Mouse (Mus musculus): Measurements from ENCODE around the gene Zfp791. TPM values are rescaled to one million over a fixed set of nuclear protein-coding genes. Genes with fewer than 3 reads are reported as not detected.
"Not testable (repeated sequence)": the region's sequence is repeated elsewhere in the genome, so short reads cannot be mapped to it uniquely, and the experiment has no call there.

Gene Zfp791
- polyA plus RNA-seq, 1 experiment = 3.7 TPM

DNA sequence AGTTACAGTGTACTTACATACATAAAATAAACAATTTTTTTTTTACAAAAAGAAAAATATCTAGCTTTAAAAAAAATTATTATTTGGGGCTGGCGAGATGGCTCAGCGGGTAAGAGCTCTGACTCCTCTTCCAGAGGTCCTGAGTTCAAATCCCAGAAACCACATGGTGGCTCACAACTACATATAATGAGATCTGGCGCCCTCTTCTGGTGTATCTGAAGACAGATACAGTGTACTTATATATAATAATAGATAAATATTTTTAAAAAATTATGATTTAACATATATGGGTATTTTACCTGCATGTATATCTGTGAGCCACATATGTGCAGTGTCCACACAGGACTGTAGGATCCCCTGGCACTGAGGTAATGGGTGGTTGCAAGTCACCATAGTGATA lies 36.7 kb downstream of the Zfp791 start:
- peaks cover 5% of the 10 kb centered on the region; the same call in 1 of the 2 replicates for H3K4me1 ChIP-seq (ENCODE audit: control insufficient read depth, insufficient read depth, low read length)
- no peak overlapping the region for H3K4me3 ChIP-seq (ENCODE audit: insufficient read depth, low read length)
- no peak overlapping the region for H3K27ac ChIP-seq (ENCODE audit: insufficient read depth, low read length)
- TF ChIP-seq POLR2A (IDR thresholded peaks at IDR 0.05; ENCODE audit: extremely low read depth, insufficient read depth, low read length) (no peak), CTCF (IDR thresholded peaks at IDR 0.05; ENCODE audit: extremely low read depth, insufficient read depth, low read length) (no peak)

DNA sequence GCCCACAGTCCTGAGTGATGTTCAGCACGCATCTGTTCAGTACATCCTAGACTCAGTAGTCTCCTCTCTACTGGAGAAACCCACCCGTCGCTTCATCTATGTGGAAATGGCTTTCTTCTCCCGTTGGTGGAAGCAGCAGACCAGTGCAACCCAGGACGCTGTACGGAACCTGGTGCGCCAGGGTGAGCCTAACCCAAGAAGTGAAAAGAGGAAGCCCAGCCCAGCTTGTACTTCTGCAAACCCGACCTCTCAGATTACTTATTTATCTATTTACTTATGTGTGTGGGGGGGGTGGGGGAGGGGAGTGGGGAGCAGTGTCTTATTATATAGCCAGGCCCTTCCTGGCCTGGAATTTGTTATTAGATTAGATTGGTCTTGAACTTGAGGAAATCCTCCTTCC lies 38.3 kb downstream of the Zfp791 start:
- TF ChIP-seq POLR2A (IDR thresholded peaks at IDR 0.05; ENCODE audit: extremely low read depth, insufficient read depth, low read length) = no peak
- no peak for TF ChIP-seq CTCF (IDR thresholded peaks at IDR 0.05; ENCODE audit: extremely low read depth, insufficient read depth, low read length)
- peaks cover 8% of the 10 kb centered on the region for H3K4me1 ChIP-seq (ENCODE audit: control insufficient read depth, insufficient read depth, low read length)
- no peak overlapping the region for H3K27ac ChIP-seq (ENCODE audit: insufficient read depth, low read length)
- no peak overlapping the region for H3K4me3 ChIP-seq (ENCODE audit: insufficient read depth, low read length)

DNA sequence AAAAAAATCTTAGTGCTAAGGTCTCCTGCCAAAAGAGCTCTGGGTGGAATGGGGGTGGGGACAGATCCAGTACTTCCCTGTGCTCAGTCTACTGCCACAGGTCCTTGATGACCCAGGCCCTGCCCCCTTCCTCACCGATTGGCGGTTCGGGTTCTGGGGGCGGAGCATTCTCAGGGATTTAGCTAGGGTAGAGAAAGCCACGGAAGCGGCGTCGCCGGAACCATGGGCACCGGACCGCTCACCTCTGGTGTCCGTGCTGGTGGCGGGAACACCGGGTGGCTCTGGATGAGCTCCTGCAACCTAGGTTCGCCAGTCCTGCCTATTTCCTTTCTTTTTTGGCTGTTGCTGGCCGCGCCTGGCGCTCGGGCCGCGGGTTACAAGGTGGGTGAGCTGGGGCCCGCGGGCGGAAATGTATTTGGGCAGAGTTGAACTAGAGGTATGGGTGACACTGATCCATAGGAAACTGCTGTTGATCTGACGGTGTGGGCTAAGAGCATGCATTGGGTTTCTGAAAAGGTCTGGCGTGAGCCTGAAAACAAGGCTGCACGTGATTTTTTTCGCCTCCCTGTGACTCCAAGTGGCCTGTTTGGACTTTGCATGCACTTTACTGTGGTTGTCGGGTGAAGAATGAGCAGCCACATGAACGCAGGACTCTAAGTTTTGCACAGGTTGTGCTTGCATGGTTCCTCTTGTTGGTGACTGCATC lies 39.6 kb downstream of the Zfp791 start, which contains the start of gene Man2b1:
Gene Man2b1, plus strand, starts transcription at position 163 of the 706 bp plus-strand sequence.
- no peak within 1 kb of the TSS for H3K27ac ChIP-seq (ENCODE audit: insufficient read depth, low read length)
- peaks cover 9% of the 10 kb centered on the region for H3K4me1 ChIP-seq (ENCODE audit: control insufficient read depth, insufficient read depth, low read length)
- peak; percentile 94 for TF ChIP-seq POLR2A (IDR thresholded peaks at IDR 0.05; ENCODE audit: extremely low read depth, insufficient read depth, low read length)
- no peak for TF ChIP-seq CTCF (IDR thresholded peaks at IDR 0.05; ENCODE audit: extremely low read depth, insufficient read depth, low read length)
- H3K4me3 ChIP-seq (ENCODE audit: insufficient read depth, low read length) = peak within 1 kb of the TSS; percentile 69

DNA sequence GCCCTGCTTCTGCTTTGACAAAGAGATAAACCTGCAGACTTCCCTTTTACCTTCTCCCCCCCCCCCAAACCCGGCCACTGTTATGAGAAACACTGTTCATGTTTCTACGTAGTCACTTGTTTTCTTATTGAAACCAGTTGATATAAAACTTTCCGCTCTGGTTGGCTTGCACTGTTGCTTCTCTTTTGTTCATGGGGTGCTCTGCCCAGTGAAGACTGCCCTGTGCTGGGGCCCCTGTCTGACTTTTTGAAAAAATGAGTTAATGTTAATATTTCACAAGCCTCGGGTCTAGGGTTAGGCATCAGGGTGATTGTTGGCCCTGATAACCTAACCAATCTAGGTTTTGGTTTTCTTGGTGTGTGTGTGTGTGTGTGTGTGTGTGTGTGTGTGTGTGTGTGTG lies 40.7 kb downstream of the Zfp791 start:
- H3K4me1 ChIP-seq (ENCODE audit: control insufficient read depth, insufficient read depth, low read length); H3K4me3 ChIP-seq (ENCODE audit: insufficient read depth, low read length); H3K27ac ChIP-seq (ENCODE audit: insufficient read depth, low read length): not testable (repeated sequence)

DNA sequence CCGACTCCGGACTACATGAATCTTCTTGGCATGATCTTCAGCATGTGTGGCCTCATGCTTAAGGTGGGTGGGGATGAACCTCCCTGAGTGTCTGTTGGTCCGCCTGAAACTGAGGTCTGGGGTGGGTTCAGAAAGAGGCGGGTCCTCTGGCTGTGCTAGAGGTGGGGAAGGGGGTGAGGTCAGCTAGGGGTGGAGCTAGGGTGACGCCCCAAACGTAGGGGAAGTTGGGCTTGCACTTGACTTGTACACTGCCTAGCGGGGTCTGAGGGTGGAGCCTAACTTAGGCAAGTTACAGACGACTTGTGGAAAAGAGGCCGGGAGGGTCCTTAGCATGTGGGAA lies 41.7 kb downstream of the Zfp791 start, which contains the start of gene Wdr83:
Gene Wdr83, minus strand, starts transcription at position 91 of the 340 bp plus-strand sequence.
- Histone ChIP-seq H3K27ac (ENCODE audit: insufficient read depth, low read length) (peak within 1 kb of the TSS; percentile 20; the same call in 1 of the 2 replicates), H3K4me1 (ENCODE audit: control insufficient read depth, insufficient read depth, low read length) (peaks cover 9% of the 10 kb centered on the region), H3K4me3 (ENCODE audit: insufficient read depth, low read length) (peak within 1 kb of the TSS; percentile 81)
- TF ChIP-seq CTCF (IDR thresholded peaks at IDR 0.05; ENCODE audit: extremely low read depth, insufficient read depth, low read length) = no peak
- no peak for TF ChIP-seq POLR2A (IDR thresholded peaks at IDR 0.05; ENCODE audit: extremely low read depth, insufficient read depth, low read length)

DNA sequence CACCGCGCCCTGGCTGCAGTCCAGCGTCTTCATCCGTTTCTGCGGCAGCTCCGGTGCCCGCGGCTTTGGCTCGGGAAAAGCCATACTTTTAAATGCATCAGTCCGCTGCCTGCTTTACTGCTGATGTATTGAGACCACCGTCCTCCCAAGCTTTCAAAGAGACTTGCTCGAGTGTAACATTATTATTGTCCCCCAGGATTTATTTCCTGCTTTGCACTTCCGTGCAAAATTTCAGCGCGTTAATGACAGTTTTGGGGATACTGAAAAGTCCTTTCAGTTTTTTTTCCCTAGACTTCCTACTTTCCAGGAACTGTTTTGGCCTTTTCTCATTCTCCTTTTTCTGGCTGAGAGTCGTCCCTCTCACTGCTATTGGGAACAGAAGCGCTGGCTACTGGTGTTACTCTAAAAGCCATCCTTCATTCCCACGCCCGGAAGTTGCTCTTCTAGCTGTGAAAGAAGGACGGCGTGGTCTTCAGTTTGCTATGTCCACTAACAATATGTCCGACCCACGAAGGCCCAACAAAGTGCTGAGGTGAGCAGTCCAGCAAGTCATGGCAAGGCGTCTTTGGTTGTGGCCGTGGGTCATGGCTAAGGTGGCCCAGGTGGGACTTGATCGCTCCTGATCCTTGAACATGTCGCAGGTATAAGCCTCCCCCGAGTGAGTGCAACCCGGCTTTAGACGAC lies 42.2 kb downstream of the Zfp791 start, which contains the start of gene Wdr83os:
Gene Wdr83os, plus strand, starts transcription at position 209 of the 684 bp plus-strand sequence.
- Histone ChIP-seq H3K4me3 (ENCODE audit: insufficient read depth, low read length) (peak within 1 kb of the TSS; percentile 81), H3K4me1 (ENCODE audit: control insufficient read depth, insufficient read depth, low read length) (peaks cover 9% of the 10 kb centered on the region), H3K27ac (ENCODE audit: insufficient read depth, low read length) (peak within 1 kb of the TSS; percentile 20; the same call in 1 of the 2 replicates)
- TF ChIP-seq CTCF (IDR thresholded peaks at IDR 0.05; ENCODE audit: extremely low read depth, insufficient read depth, low read length) (no peak), POLR2A (IDR thresholded peaks at IDR 0.05; ENCODE audit: extremely low read depth, insufficient read depth, low read length) (no peak)

DNA sequence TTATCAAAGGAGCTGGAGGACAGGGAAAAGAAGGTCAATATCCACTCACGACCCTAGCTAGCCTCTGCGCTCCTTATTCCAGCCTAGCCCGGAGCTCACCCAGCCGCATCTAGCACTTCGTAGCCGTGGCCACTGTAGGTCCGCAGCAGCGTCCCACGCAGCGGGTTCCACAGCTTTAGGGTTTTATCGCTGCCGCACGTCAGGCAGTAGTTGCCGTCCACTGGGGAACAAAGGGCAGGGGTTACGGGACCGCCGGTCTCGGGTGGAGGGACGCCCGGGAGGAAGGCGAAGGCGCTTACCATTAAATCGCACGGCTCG lies 42.7 kb downstream of the Zfp791 start:
- TF ChIP-seq CTCF (IDR thresholded peaks at IDR 0.05; ENCODE audit: extremely low read depth, insufficient read depth, low read length) (no peak), POLR2A (IDR thresholded peaks at IDR 0.05; ENCODE audit: extremely low read depth, insufficient read depth, low read length) (no peak)
- H3K27ac ChIP-seq (ENCODE audit: insufficient read depth, low read length) = peak overlapping the region; percentile 20; the same call in 1 of the 2 replicates

DNA sequence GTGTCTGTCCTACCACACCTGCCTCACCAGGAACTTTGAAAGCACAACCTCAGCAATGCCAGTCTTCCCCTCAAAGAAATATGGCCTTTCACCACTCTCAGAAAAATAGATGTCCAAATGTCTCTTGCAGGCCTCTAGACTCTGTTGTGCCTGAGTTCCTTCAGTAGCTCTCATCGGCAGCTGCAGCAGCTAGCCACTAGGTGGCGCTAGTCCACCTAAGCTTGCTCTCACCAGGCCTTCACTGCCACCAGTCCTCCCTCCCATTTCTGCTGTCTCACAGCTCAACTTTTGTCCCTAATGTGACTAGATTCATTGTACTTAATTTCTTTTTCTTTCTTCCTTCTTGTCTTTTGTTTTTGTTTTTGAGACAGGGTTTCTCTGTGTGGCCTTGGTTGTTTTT lies 45.9 kb downstream of the Zfp791 start:
- peaks cover 7% of the 10 kb centered on the region for H3K4me1 ChIP-seq (ENCODE audit: control insufficient read depth, insufficient read depth, low read length)
- TF ChIP-seq POLR2A (IDR thresholded peaks at IDR 0.05; ENCODE audit: extremely low read depth, insufficient read depth, low read length) (no peak), CTCF (IDR thresholded peaks at IDR 0.05; ENCODE audit: extremely low read depth, insufficient read depth, low read length) (peak; percentile 94)
- H3K4me3 ChIP-seq (ENCODE audit: insufficient read depth, low read length) = no peak overlapping the region
- no peak overlapping the region for H3K27ac ChIP-seq (ENCODE audit: insufficient read depth, low read length)

More for the DNA sequence above, 42.7 kb downstream of the Zfp791 start:
- Histone ChIP-seq H3K4me1 (ENCODE audit: control insufficient read depth, insufficient read depth, low read length) (peaks cover 9% of the 10 kb centered on the region), H3K4me3 (ENCODE audit: insufficient read depth, low read length) (peak overlapping the region; percentile 81)

DNA sequence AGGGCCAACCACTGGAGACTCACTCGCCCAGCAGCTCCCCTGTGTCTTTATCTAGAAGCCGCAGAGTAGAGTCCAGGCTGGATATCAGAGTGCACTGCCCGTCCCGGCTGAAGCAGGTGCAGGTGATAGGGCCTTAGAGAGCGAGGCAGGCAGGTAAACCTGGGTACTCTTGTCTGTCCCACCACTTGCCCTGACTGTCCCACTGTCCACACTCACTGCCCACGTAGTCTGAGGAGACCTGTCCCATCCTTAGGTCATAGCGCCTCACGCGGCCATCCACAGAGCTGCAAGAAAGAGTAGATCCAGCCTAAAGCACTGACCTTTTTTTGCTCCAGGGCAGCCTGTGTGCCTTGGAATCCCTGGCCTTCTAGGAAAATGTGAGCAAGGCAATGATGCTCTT lies 46.9 kb downstream of the Zfp791 start:
- peaks cover 4% of the 10 kb centered on the region; the same call in 1 of the 2 replicates for H3K4me1 ChIP-seq (ENCODE audit: control insufficient read depth, insufficient read depth, low read length)
- H3K4me3 ChIP-seq (ENCODE audit: insufficient read depth, low read length) = no peak overlapping the region
- H3K27ac ChIP-seq (ENCODE audit: insufficient read depth, low read length) = no peak overlapping the region
- TF ChIP-seq POLR2A (IDR thresholded peaks at IDR 0.05; ENCODE audit: extremely low read depth, insufficient read depth, low read length) (no peak), CTCF (IDR thresholded peaks at IDR 0.05; ENCODE audit: extremely low read depth, insufficient read depth, low read length) (peak; percentile 35; the same call in 1 of the 2 replicates)

DNA sequence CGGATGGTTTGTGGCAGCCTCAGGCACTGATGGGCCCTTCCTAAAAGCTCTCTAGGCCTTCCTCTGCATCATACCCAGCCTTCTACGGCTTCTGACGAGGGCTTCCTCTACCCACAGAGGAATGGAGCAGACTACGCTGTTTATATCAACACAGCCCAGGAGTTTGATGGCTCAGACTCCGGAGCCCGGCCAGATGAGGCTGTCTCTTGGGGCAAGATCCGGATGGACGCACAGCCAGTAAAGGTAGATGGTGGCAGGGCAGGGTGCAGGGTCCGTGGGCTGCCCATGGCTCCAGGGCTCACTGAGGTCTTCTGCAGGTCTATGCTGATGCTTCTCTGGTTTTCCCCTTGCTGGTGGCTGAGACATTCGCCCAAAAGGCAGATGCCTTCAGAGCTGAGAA lies 48.3 kb downstream of the Zfp791 start:
- no peak overlapping the region for H3K4me3 ChIP-seq (ENCODE audit: insufficient read depth, low read length)
- no peak overlapping the region for H3K27ac ChIP-seq (ENCODE audit: insufficient read depth, low read length)
- TF ChIP-seq CTCF (IDR thresholded peaks at IDR 0.05; ENCODE audit: extremely low read depth, insufficient read depth, low read length) (no peak), POLR2A (IDR thresholded peaks at IDR 0.05; ENCODE audit: extremely low read depth, insufficient read depth, low read length) (no peak)
- H3K4me1 ChIP-seq (ENCODE audit: control insufficient read depth, insufficient read depth, low read length) = peaks cover under 1% of the 10 kb centered on the region; the same call in 1 of the 2 replicates

All from cortical plate, adult 2 months (tissue).